Mouse (Mus musculus): Measurements from ENCODE around the gene Slit2.
A peak's percentile ranks its signal among the peaks of the same experiment; 100 is the strongest.

Slit2 gene

GRCm38 (mm10) chr5:48234728-48235127, 251.8 kb downstream of the Slit2 start:
- DNase-seq: no peak

GRCm38 (mm10) chr5:48235270-48235669, 252.3 kb downstream of the Slit2 start:
- DNase-seq: no peak

GRCm38 (mm10) chr5:48240751-48241150, 257.8 kb downstream of the Slit2 start:
- DNase-seq: peak; percentile 32

- no peak for DNase-seq
Observed at GRCm38 (mm10) chr5:48248327-48248726, 265.4 kb downstream of the Slit2 start.

- no peak for DNase-seq
Observed at GRCm38 (mm10) chr5:48277561-48277960, 294.6 kb downstream of the Slit2 start.

- no peak for DNase-seq
Observed at GRCm38 (mm10) chr5:48301186-48301585, 318.2 kb downstream of the Slit2 start.

- no peak for DNase-seq
Observed at GRCm38 (mm10) chr5:48315057-48315602, 332.2 kb downstream of the Slit2 start.

- no peak for DNase-seq
Observed at GRCm38 (mm10) chr5:48320597-48320996, 337.7 kb downstream of the Slit2 start.

GRCm38 (mm10) chr5:48326221-48326620, 343.3 kb downstream of the Slit2 start:
- DNase-seq: no peak

- DNase-seq: no peak
Observed at GRCm38 (mm10) chr5:48327652-48328051, 344.7 kb downstream of the Slit2 start, which contains the start of gene 5730480H06Rik. 5730480H06Rik (plus strand) TSS chr5:48327952.

GRCm38 (mm10) chr5:48329751-48330150, 346.8 kb downstream of the Slit2 start:
- no peak for DNase-seq

- DNase-seq: no peak
Observed at GRCm38 (mm10) chr5:48330817-48331216, 347.9 kb downstream of the Slit2 start.

- DNase-seq: no peak
Observed at GRCm38 (mm10) chr5:48331441-48331840, 348.5 kb downstream of the Slit2 start.

GRCm38 (mm10) chr5:48333407-48333806, 350.5 kb downstream of the Slit2 start:
- DNase-seq: no peak

- no peak for DNase-seq
Observed at GRCm38 (mm10) chr5:48333884-48334513, 351.1 kb downstream of the Slit2 start.

- no peak for DNase-seq
Observed at GRCm38 (mm10) chr5:48340808-48341433, 358.0 kb downstream of the Slit2 start.

- no peak for DNase-seq
Observed at GRCm38 (mm10) chr5:48345095-48345982, 362.4 kb downstream of the Slit2 start.

- no peak for DNase-seq
Observed at GRCm38 (mm10) chr5:48345983-48346648, 363.2 kb downstream of the Slit2 start.

- DNase-seq: no peak
Observed at GRCm38 (mm10) chr5:48349309-48349708, 366.4 kb downstream of the Slit2 start.
